Mouse (Mus musculus) limb, embryonic 11.5 days (tissue): ENCODE results near the gene Krt8. TPM values are rescaled to one million over a fixed set of nuclear protein-coding genes. Genes with fewer than 3 reads are reported as not detected.

Source experiments
- ATAC-seq: fragments of 200-750 bp; cut with Nextera tagmentation; 2 replicates; pipeline ENCODE4 v1.8.0; 2017; ENCODE audit warnings: low read depth; ENCODE audit not compliant: insufficient number of reproducible peaks, low FRiP score, low TSS enrichment
- DNase-seq: peaks from one replicate; pipeline ENCODE4 v3.0.0-alpha.2; 2015; ENCODE audit warnings: low spot score
- H3K27ac ChIP-seq: fragments of 300-500 bp; sonication (generic); replicated peaks from 2 replicates; pipeline ENCODE4 v1.5.1; 2014; ENCODE audit warnings: low read depth, mild to moderate bottlenecking, low read length
- H3K27me3 ChIP-seq: fragments of 300-500 bp; sonication (generic); 2 replicates; pipeline ENCODE4 v1.6.1; 2014; ENCODE audit warnings: mild to moderate bottlenecking, low read length, mixed read lengths; ENCODE audit not compliant: control insufficient read depth, insufficient read depth
- H3K36me3 ChIP-seq: fragments of 300-500 bp; sonication (generic); 2 replicates; pipeline ENCODE4 v1.6.1; 2014; ENCODE audit warnings: mild to moderate bottlenecking, low read length, moderate library complexity, mixed read lengths; ENCODE audit not compliant: control insufficient read depth, insufficient read depth
- H3K4me1 ChIP-seq: fragments of 300-500 bp; sonication (generic); 2 replicates; pipeline ENCODE4 v1.6.1; 2014; ENCODE audit warnings: low read length, mixed read lengths; ENCODE audit not compliant: control insufficient read depth, insufficient read depth
- H3K4me2 ChIP-seq: fragments of 300-500 bp; sonication (generic); 2 replicates; pipeline ENCODE4 v1.6.1; 2014; ENCODE audit warnings: low read depth, mild to moderate bottlenecking, moderate library complexity; ENCODE audit not compliant: severe bottlenecking
- H3K4me3 ChIP-seq: fragments of 300-500 bp; sonication (generic); 2 replicates; pipeline ENCODE4 v1.5.1; 2014; ENCODE audit warnings: low read depth, low read length
- H3K9ac ChIP-seq: fragments of 300-500 bp; sonication (generic); 2 replicates; pipeline ENCODE4 v1.6.1; 2014; ENCODE audit warnings: mild to moderate bottlenecking, low read length
- H3K9me3 ChIP-seq: fragments of 300-500 bp; sonication (generic); 2 replicates; pipeline ENCODE4 v1.6.1; 2016; ENCODE audit warnings: low read length; ENCODE audit not compliant: control insufficient read depth
- WGBS: fragments of 180-500 bp; shearing (Covaris S2); extraction: QIAGEN DNeasy Blood & Tissue Kit; methylation state at CpG from one replicate; pipeline ENCODE4 v1.1.7; 2014; 5-methylcytosine and 5-hydroxymethylcytosine counted together
- polyA plus RNA-seq: library from polyadenylated mRNA; unstranded; fragments of >200 nt; fragmentation: Nextera tagmentation; extraction: Ambion mirVana; gene quantifications from 2 replicates; pipeline ENCODE4 v1.2.1, GENCODE M21; 2014

Gene Krt8
- polyA plus RNA-seq, 1 experiment from 2014 or later: 21.3 TPM

GRCm38 (mm10) chr15:102016096-102016495 lies 11.8 kb upstream of the Krt8 start:
- H3K36me3 ChIP-seq: no peaks in the 10 kb centered on the region
- H3K4me1 ChIP-seq: no peaks in the 10 kb centered on the region
- 3% methylated on average over 3 of the region's 3 CpGs for WGBS
- H3K9ac ChIP-seq: no peak overlapping the region
- no peaks in the 10 kb centered on the region for H3K27me3 ChIP-seq
- no peak overlapping the region for H3K4me3 ChIP-seq
- H3K4me2 ChIP-seq: no peak overlapping the region
- ATAC-seq (no peak), DNase-seq (no peak)
- H3K9me3 ChIP-seq: no peaks in the 10 kb centered on the region
- H3K27ac ChIP-seq: no peak overlapping the region

GRCm38 (mm10) chr15:102014848-102015247 lies 10.6 kb upstream of the Krt8 start:
- H3K36me3 ChIP-seq: no peaks in the 10 kb centered on the region
- no peak for DNase-seq
- no peaks in the 10 kb centered on the region for H3K4me1 ChIP-seq
- 68% methylated on average over 4 of the region's 4 CpGs for WGBS
- no peak for ATAC-seq
- H3K27me3 ChIP-seq: no peaks in the 10 kb centered on the region
- H3K9me3 ChIP-seq: no peaks in the 10 kb centered on the region
- H3K9ac ChIP-seq: no peak overlapping the region
- H3K27ac ChIP-seq: no peak overlapping the region
- H3K4me2 ChIP-seq: no peak overlapping the region
- H3K4me3 ChIP-seq: no peak overlapping the region

GRCm38 (mm10) chr15:102013651-102014050 lies 9.4 kb upstream of the Krt8 start:
- no peak overlapping the region for H3K9ac ChIP-seq
- no peak overlapping the region for H3K27ac ChIP-seq
- no peak for ATAC-seq

GRCm38 (mm10) chr15:102012260-102012765 lies 8.0 kb upstream of the Krt8 start:
- Histone ChIP-seq H3K4me2 (no peak overlapping the region), H3K9me3 (no peaks in the 10 kb centered on the region), H3K4me3 (no peak overlapping the region), H3K9ac (no peak overlapping the region), H3K36me3 (no peaks in the 10 kb centered on the region), H3K4me1 (peaks cover 4% of the 10 kb centered on the region; the same call in 1 of the 2 replicates), H3K27me3 (no peaks in the 10 kb centered on the region), H3K27ac (no peak overlapping the region)
- 63% methylated on average over 4 of the region's 4 CpGs for WGBS
- ATAC-seq (no peak), DNase-seq (no peak)

More at GRCm38 (mm10) chr15:102013651-102014050, 9.4 kb upstream of the Krt8 start:
- no peaks in the 10 kb centered on the region for H3K4me1 ChIP-seq
- H3K36me3 ChIP-seq: no peaks in the 10 kb centered on the region
- H3K27me3 ChIP-seq: no peaks in the 10 kb centered on the region
- H3K4me3 ChIP-seq: no peak overlapping the region
- H3K9me3 ChIP-seq: no peaks in the 10 kb centered on the region
- 38% methylated on average over 3 of the region's 3 CpGs for WGBS
- H3K4me2 ChIP-seq: no peak overlapping the region
- no peak for DNase-seq

GRCm38 (mm10) chr15:102010569-102011245 lies 6.4 kb upstream of the Krt8 start:
- H3K27ac ChIP-seq: no peak overlapping the region
- peaks cover 11% of the 10 kb centered on the region for H3K4me1 ChIP-seq
- no peak overlapping the region for H3K4me3 ChIP-seq
- no peak overlapping the region for H3K9ac ChIP-seq
- 78% methylated on average over 3 of the region's 3 CpGs for WGBS
- DNase-seq: no peak
- no peak overlapping the region for H3K4me2 ChIP-seq
- no peaks in the 10 kb centered on the region for H3K9me3 ChIP-seq
- H3K27me3 ChIP-seq: no peaks in the 10 kb centered on the region; the same call in 1 of the 2 replicates
- no peak for ATAC-seq
- no peaks in the 10 kb centered on the region for H3K36me3 ChIP-seq

- DNase-seq (no peak), ATAC-seq (no peak)
- H3K9me3 ChIP-seq: no peaks in the 10 kb centered on the region
- H3K27me3 ChIP-seq: peaks cover 17% of the 10 kb centered on the region
- H3K36me3 ChIP-seq: no peaks in the 10 kb centered on the region
- no peak overlapping the region for H3K4me2 ChIP-seq
- H3K4me1 ChIP-seq: peaks cover 16% of the 10 kb centered on the region
- H3K27ac ChIP-seq: no peak overlapping the region
- H3K9ac ChIP-seq: no peak overlapping the region
- H3K4me3 ChIP-seq: no peak overlapping the region
- WGBS: 51% methylated on average over 12 of the region's 12 CpGs
Measured at GRCm38 (mm10) chr15:102007097-102008069, 3.1 kb upstream of the Krt8 start.

- Histone ChIP-seq H3K36me3 (no peaks in the 10 kb centered on the region), H3K9me3 (no peaks in the 10 kb centered on the region), H3K27me3 (peaks cover 17% of the 10 kb centered on the region), H3K9ac (no peak overlapping the region), H3K4me1 (peaks cover 16% of the 10 kb centered on the region), H3K27ac (no peak overlapping the region), H3K4me3 (no peak overlapping the region), H3K4me2 (no peak overlapping the region)
- ATAC-seq: no peak
- no peak for DNase-seq
- 22% methylated on average over 11 of the region's 11 CpGs for WGBS
Measured at GRCm38 (mm10) chr15:102006317-102006716, 2.0 kb upstream of the Krt8 start.

- Histone ChIP-seq H3K9ac (no peak overlapping the region), H3K4me2 (no peak overlapping the region), H3K9me3 (no peaks in the 10 kb centered on the region), H3K4me3 (no peak overlapping the region), H3K27me3 (peaks cover 17% of the 10 kb centered on the region), H3K36me3 (no peaks in the 10 kb centered on the region), H3K4me1 (peaks cover 16% of the 10 kb centered on the region), H3K27ac (no peak overlapping the region)
- 53% methylated on average over 4 of the region's 4 CpGs for WGBS
- DNase-seq: no peak
- ATAC-seq: no peak
Measured at GRCm38 (mm10) chr15:102005290-102005689, 1.0 kb upstream of the Krt8 start.
